Mouse (Mus musculus): ENCODE data around the gene Wbp1l.

Wbp1l gene

GRCm38 (mm10) chr19:46705779-46706495, 107.1 kb downstream of the Wbp1l start:
- no peak for DNase-seq (ENCODE audit: low spot score)

DNA sequence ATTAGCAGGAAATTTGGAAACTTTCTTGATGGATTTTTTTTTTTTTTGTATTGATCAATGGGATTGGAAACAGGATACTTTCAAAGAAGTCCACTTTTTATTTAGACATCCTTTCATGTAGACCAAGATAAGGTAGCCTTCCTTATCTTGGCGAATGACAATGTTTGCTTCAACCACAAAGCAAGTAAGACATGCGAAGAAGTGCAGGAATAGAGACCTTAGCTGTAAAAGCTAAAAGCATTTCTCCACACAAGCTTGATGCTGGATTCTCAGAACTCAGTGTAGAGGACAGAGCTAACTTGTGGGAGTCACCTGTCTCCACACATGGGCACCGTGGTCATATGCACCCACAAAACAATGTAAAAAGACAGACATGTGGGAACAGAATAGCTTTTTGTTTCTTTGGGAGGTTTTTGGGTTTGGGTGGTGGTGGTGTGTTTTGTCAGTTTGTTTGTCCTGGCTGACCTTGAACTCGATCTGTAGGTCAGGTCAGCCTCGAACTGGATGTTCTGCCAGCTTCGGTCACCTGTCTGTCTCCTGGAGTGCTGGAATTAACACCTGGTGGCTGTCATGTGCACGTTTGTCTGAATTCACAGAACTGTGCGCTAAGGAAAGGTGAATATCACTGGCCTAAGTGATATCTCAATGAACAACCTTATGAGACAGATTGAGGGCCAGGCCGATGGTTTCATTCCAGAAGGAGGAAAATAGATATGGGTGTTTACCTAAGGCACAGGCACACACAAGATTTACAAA, 107.8 kb downstream of the Wbp1l start:
- DNase-seq (ENCODE audit: low spot score): no peak
